Mouse (Mus musculus) layer of hippocampus, postnatal 25 days (tissue): ENCODE data around the gene Rbms1. TPM values are rescaled to one million over a fixed set of nuclear protein-coding genes. Genes with fewer than 3 reads are reported as not detected.

Experiments used
- DNase-seq, 2 experiments: peaks; one replicate each; pipeline ENCODE4 v3.0.0; 2022; ENCODE audit warnings: mixed read lengths in 2 of 2, low spot score in 1 of 2; ENCODE audit errors: extremely low spot score in 1 of 2
- total RNA-seq, 2 experiments: library from RNA; stranded (reverse); gene quantifications; 2 replicates each; pipeline ENCODE4 v1.2.3; 2021

The Rbms1 gene
- total RNA-seq, 2 experiments from 2014 or later = 10.3 to 13.3 TPM

DNA sequence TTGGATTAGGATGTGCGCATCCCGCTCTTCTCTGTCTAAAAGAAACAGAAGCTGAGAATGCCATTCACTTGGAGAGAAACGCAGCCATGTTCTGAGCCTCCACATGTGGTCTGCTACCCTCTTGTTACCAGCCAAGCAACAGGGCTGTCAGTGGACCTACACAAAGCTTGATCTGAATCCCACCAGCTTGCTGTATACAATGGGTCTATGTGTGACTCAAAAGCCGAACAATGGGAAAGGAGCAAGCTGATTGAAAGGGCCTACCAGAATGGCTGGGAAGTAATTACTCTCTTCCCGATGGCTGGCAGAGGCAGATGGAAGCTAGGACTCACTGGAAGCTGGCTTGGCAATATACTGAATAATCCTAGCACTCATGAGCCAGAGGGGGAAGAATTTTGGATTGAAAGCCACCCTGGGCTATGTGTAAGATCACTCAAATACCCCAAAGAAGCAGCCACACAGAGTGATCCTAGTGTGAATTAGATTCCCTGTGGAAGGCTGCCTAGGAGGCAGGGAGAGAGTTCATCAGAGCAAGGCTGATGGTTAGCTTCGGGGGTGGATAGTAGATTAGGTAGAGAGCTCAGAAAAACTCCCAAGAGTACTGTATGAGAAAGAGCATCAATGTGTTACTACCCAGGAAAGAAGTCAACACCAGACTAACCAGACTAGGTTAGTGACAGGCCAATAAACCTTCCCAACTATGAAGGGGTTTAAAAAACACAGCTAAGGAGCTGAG is 174.7 kb downstream of the Rbms1 start:
- no peak for DNase-seq

- no peak for DNase-seq
These were observed 175.9 kb downstream of the Rbms1 start for GRCm38 (mm10) chr2:60787088-60787487.

DNA sequence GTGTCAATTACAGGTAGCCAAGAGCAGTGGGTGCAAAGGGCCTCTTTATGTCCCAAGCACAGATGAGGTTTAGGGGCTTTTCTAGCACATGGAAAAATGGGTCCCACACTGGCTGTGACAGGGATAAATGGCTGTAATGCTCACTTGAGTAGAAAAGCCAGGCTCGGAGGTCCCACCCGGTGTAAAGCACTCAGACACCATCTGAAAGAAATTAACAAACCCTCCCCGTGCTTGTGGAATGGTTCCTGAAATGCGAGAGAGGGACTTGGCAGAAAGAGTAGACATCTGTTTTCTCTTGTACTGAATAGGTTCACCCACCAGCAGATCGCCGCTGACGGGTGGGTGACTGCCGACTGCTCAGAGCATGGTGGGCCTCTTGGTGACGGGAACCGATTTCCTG is 176.7 kb downstream of the Rbms1 start:
- no peak for DNase-seq

DNA sequence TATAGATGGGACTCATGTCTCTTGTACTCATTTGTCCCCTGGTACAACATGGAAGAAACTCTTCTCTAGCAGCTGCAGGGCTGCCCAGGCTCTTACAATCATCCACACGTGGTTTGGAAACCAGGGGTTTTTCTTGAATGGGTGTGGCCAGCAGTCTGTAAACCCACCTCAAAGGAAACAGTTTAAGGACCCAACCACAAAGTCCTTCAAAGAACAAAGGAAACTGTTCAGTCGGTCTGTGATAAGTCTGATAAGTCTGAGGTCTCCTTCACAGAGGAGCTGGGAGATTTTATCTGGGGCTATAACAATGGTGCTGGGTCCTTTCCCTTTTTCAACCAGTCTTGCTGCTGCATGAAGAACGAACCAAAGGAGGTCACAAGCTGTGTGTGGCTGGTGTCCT is 188.5 kb downstream of the Rbms1 start:
- DNase-seq = no peak

DNA sequence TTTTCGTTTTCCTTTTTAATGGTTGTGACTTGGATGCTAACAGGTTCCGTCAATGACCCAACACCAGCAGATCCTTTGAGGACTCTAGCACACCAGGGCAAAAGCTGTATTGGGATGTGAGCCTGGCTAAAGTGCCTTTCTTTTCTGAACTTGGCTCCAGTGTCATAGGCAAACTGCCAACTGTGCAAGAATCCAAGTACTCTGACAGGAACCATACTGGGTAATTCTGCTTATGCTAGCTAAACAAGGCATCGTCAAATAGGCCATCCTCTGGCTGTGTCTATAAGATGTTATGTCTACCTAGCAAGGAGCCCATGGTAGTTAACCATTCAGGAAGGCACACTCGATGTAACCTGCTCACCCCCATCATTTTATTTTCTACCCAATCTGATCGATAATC is 189.4 kb downstream of the Rbms1 start:
- no peak for DNase-seq

GRCm38 (mm10) chr2:60766420-60766819 is 196.6 kb downstream of the Rbms1 start:
- DNase-seq = no peak

DNA sequence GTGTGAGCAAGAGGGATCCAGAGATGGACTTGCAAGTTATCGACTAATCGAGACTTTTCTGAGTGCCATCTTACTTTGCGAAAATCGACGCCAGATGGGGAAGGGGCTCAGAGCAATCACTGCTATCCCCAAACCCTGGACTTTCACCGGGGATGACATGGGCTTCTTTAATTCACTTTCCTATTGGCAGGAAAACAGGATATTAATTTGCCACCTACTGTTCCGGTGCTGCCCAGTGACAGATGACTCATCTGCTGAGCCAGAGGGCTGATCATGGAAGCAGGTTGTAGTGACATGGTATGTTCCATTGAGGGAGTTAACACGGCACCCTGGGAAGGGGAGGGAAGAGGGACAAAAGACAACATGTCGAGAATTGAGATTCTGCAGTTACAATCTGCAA is 206.8 kb downstream of the Rbms1 start:
- no peak for DNase-seq

GRCm38 (mm10) chr2:60755101-60755500 is 207.9 kb downstream of the Rbms1 start:
- no peak for DNase-seq

DNA sequence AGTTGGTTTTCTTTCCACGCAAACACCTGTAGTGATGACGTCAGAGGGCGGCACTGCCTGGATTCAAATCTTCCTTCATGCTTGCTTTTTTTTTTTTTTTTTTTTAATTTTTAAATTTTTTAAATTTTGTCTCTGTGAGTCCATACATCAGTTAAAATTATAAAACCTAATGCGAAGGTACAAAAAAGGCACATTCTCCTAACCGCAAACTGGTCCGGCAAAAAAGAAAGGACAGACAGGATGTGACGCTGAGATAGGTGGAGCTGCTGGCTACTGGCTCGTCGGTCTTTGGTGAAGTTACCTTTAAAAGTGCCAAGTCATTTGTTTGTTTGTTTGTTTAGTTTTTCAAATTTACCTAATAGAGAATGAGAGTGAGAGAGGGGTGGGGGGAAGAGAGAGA is 211.7 kb downstream of the Rbms1 start:
- DNase-seq = no peak

- DNase-seq = no peak
These were observed 212.4 kb downstream of the Rbms1 start for GRCm38 (mm10) chr2:60750591-60750990.

- no peak for DNase-seq
These were observed 214.4 kb downstream of the Rbms1 start for GRCm38 (mm10) chr2:60748585-60748984.

- DNase-seq = no peak
These were observed 215.4 kb downstream of the Rbms1 start for GRCm38 (mm10) chr2:60747590-60747989.

DNA sequence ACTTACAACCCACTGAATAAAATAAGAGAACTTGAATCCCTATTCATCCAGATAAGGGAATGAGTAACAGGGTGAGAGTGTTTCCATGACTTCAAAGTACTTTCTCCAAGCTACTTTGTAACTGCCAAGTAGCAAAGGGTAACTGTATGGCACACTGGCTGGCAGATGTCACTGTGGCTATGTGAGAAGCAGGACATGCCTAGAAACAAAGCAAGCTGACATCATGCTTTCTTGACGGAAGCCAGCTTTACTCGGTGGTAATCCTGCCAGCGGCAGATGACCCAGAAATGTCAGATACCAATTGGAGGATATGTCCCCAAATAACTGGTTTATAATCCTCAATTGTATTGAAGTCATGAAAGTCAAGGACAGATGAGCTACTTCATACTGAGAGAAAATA is 218.3 kb downstream of the Rbms1 start:
- no peak for DNase-seq

DNA sequence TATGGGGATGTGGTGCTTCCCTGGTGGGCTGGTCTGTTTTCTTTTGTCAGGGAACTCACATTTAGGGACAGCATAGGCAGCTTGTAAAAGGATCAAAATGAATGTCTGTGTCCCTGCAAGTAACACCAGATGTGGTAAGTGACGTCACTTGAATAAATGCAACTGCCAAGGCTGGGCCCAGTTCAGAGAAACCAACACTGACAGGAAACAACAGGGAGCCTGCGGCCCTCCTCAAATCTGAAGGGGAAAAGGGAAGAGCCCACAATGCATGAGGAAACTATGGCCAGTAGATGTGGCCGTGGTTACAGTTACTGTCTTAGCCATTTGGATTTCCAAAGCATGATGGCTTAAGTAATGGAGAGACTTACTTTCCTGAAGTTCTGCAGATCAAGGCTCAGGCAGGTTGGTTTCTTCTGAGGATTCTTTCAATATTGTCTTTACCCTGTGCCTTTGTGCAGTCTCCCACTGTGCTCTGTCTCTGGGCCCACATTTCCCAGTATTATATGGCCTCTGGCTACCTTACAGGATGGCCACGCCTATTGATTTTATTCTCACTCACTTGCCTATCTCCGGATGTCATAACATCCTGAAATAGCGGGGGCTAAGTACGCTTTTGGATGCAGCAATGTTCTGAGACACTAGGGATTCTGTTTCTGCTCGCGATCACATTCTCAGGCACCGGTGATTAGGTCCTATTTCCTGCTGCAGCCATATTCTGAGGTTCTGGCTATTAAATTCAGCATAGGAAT is 223.4 kb downstream of the Rbms1 start:
- no peak for DNase-seq

DNA sequence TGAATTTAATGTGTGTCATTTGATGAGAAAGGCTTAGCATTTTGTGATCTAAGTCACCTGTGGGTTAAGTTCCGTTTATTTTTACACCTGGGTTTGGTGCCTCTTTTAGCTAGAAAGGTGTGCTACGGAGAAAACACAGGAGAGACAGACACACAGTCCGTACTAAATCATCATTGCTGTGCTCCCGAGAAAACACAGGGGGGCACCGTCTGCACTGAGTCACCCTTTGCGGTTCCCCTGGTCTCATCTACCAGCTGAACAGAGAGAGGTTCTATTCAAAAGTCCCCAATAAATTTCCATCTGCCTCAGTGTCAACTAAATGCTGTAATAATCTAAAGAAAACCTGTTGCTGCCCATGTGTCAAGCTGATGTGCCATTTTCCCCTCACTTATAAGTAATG is 232.1 kb downstream of the Rbms1 start:
- no peak for DNase-seq

- no peak for DNase-seq
These were observed 233.0 kb downstream of the Rbms1 start for GRCm38 (mm10) chr2:60730024-60730423.

- no peak for DNase-seq
These were observed 233.9 kb downstream of the Rbms1 start for GRCm38 (mm10) chr2:60728902-60729585.

DNA sequence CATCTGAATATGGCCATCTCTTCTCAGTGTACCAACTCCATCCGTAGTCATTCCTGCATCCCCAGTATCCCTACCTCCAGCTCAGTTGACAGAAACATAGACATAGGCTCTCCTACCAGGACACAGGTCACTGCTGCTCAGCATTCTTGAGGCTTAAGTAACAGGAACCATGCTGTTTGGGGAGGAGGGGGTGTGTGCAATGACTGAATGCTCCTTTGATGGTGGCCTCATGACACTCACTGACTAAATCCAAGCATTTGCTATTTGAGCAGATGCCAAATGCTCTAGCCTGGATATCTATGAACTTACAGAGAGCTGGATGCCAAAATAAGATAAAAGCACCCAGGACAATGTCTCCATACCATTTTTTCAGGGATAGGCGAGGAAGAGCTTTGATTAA is 238.3 kb downstream of the Rbms1 start:
- DNase-seq = no peak

GRCm38 (mm10) chr2:60722967-60723366 is 240.0 kb downstream of the Rbms1 start:
- DNase-seq = no peak

GRCm38 (mm10) chr2:60722514-60722913 is 240.5 kb downstream of the Rbms1 start, which contains the start of gene Itgb6:
TSS of gene Itgb6 (minus strand) at chr2:60722643.
- DNase-seq = peak; percentile 21 to 25

DNA sequence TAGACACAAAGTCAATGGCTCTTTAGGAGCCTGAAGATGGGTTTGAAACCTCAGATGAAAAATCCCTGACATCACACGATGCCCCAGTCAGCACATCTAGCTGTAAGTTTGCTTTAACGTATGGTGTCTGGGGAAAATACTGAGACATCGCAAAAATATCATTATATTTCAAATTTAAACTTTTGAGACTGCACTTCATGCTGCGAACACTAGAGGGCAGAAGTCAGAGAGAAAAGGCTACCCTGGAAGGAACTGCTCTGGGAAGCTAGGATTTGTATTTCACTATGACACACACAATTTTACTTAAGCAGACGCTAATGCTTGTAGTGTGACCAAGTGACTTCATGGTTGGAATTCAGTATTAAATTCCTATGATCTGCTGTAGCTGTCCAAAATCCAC is 242.1 kb downstream of the Rbms1 start:
- DNase-seq = peak in 1 of 2 experiments; percentile 47
